Comparison of ENCODE assay signal across 15 mouse cellular contexts in the genomic region with DNA sequence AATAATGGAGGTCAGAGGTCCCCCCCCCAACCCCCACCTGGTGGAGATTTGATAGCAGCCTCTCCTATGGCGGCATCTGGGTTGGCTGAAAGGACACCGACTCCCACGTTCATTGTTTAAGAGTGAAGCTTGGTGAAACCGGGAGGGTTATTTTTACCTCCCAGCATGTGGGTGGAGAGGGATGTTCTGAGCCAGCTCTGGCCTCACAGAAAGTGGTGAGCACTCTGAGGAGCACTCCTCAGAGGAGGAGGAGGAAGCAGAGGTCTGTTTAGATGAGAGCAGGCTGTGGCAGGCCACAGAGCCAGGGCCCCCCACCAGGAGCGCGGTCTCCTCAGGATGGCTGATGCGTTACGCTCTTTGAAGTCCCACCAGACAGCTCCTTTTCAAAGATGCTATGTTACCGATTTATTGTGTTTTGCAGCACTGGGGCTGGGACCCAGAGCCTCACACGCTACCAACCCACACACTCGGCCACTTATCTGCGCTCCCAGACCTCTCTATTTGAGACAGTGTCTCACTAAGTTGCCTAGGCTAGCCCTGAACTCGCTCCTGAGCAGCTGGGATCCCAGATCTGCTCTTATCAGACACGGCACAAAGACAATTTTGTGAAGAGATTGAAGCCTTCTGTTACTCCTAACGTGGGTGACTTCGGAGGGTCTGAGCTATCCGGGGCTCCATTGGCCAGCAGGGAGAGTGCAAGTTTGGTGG. TPM values are rescaled to one million over a fixed set of nuclear protein-coding genes. Genes with fewer than 3 reads are reported as not detected.
DNase-seq lines count a peak whose midpoint lies in the region; ATAC-seq lines count a peak whose summit lies in the region.
"Had no signal": no experiment of that assay in that cellular context is flagged by ENCODE, and none has a peak within 500 bp of the region (broad histone marks: within the 10 kb centered on the region; RNA-seq: fewer than 3 reads in every experiment).

No protein-coding gene starts in this region.

- no peaks in the 10 kb centered on the region for H3K36me3 ChIP-seq in kidney, embryonic 15.5 days
- H3K36me3 ChIP-seq: midbrain, embryonic 15.5 days had no signal

- no peak overlapping the region for H3K4me2 ChIP-seq in kidney, embryonic 15.5 days
- H3K4me2 ChIP-seq: midbrain, embryonic 15.5 days had no signal

- WGBS in kidney, embryonic 15.5 days, result 48% methylated on average over 17 of the region's 17 CpGs

- no peak overlapping the region for H3K9ac ChIP-seq in kidney, embryonic 15.5 days
- H3K9ac ChIP-seq: midbrain, embryonic 15.5 days had no signal

- peak overlapping the region; percentile 68 for H3K27ac ChIP-seq in kidney, embryonic 15.5 days
- H3K27ac ChIP-seq: midbrain, embryonic 15.5 days had no signal

- H3K9me3 ChIP-seq in kidney, embryonic 15.5 days (replicated peaks), result no peaks in the 10 kb centered on the region
- H3K9me3 ChIP-seq: midbrain, embryonic 15.5 days had no signal

- DNase-seq in kidney, postnatal 25 days, result no peak
- peak; percentile 37 for DNase-seq in thymus, postnatal 0 days (ENCODE audit: low spot score)
- DNase-seq in thymus, postnatal 25 days, result no peak
- DNase-seq in left cerebral cortex, adult 9 months (ENCODE audit: low spot score in 2 of 2), result peak; percentile 52 to 79
- peak; percentile 73 for DNase-seq in telencephalon, adult 2 months (ENCODE audit: low read depth, low spot score)
- no peak for DNase-seq in spleen, adult 12 weeks (ENCODE audit: low spot score)
- DNase-seq: cerebellum, adult 11-12 months; heart, postnatal 4 days; kidney, adult 9 months; lung, adult 2 months had no signal

- no peak overlapping the region for H3K4me3 ChIP-seq in kidney, embryonic 15.5 days (replicated peaks)
- H3K4me3 ChIP-seq: midbrain, embryonic 15.5 days had no signal

- H3K27me3 ChIP-seq in kidney, embryonic 15.5 days, result no peaks in the 10 kb centered on the region
- H3K27me3 ChIP-seq: midbrain, embryonic 15.5 days had no signal

- no peak; the same call in 1 of the 2 replicates for ATAC-seq in kidney, embryonic 15.5 days (replicated peaks; ENCODE audit: low FRiP score)
- no peak for ATAC-seq in monocyte, adult 5-6 weeks (replicated peaks; ENCODE audit: insufficient number of reproducible peaks, low FRiP score, low TSS enrichment, poor library complexity, severe bottlenecking)
- ATAC-seq: midbrain, embryonic 15.5 days had no signal

- H3K4me1 ChIP-seq in kidney, embryonic 15.5 days, result peaks cover 40% of the 10 kb centered on the region

RNA-seq across cellular contexts. Expression of gene Laptm5, which starts 3.6 kb away (rescaled TPM):
- polyA plus RNA-seq in kidney, embryonic 15.5 days (2015; fragmentation: Nextera tagmentation; extraction: Ambion mirVana), result 25.5 and 28.9 TPM in 2 replicates
- 668 and 754 TPM in 2 replicates for polyA plus RNA-seq in thymus, postnatal 0 days (2015; fragmentation: Nextera tagmentation; extraction: Ambion mirVana)
- 420 to 631 TPM (median 540 TPM) in 3 replicates for total RNA-seq in monocyte, adult 5-6 weeks (2017)

RNA-seq across cellular contexts. Expression of gene Matn1, which starts 34.9 kb away (rescaled TPM):
- 0.49 and 0.84 TPM in 2 replicates for polyA plus RNA-seq in kidney, embryonic 15.5 days (2015; fragmentation: Nextera tagmentation; extraction: Ambion mirVana)
- polyA plus RNA-seq in thymus, postnatal 0 days (2015; fragmentation: Nextera tagmentation; extraction: Ambion mirVana), result 0.44 and 0.48 TPM in 2 replicates
- total RNA-seq in monocyte, adult 5-6 weeks (2017), result 0.39 to 0.96 TPM in 2 of 3 replicates, not detected in the other
- total RNA-seq: adrenal gland, adult 18-20 months; gastrocnemius, adult 18-20 months; heart, postnatal 4 days had no signal

Comparison
In these comparisons a context has a peak if more than half of its experiments do, and no peak if none do; other contexts are left out.
1. DNase-seq: peak in thymus, postnatal 0 days (single experiment), left cerebral cortex, adult 9 months (2 of 2) and telencephalon, adult 2 months (single experiment); none in kidney, postnatal 25 days (0 of 2), thymus, postnatal 25 days (single experiment) and spleen, adult 12 weeks (single experiment).
2. RNA of gene Laptm5, which starts 3.6 kb away (polyA plus RNA-seq): 668 to 754 TPM in thymus, postnatal 0 days; 25.5 to 28.9 TPM in kidney, embryonic 15.5 days; every median in the first group is over 10 times any median in the second.